Mouse (Mus musculus) neural tube, embryonic 15.5 days (tissue): ENCODE results near the gene Sfxn5. TPM values are rescaled to one million over a fixed set of nuclear protein-coding genes. Genes with fewer than 3 reads are reported as not detected.
A peak's percentile ranks its signal among the peaks of the same experiment; 100 is the strongest.

Source experiments
- ATAC-seq: fragments of 200-750 bp; cut with Nextera tagmentation; 2 replicates; pipeline ENCODE4 v1.8.0; 2017; ENCODE audit warnings: mild to moderate bottlenecking, moderate TSS enrichment, moderate library complexity; ENCODE audit not compliant: low FRiP score
- H3K27ac ChIP-seq: fragments of 300-500 bp; sonication (generic); replicated peaks from 2 replicates; pipeline ENCODE4 v1.5.1; 2015; ENCODE audit warnings: mild to moderate bottlenecking, inconsistent platforms
- H3K27me3 ChIP-seq: fragments of 300-500 bp; sonication (generic); replicated peaks from 2 replicates; pipeline ENCODE4 v1.6.1; 2015; ENCODE audit warnings: inconsistent platforms
- H3K36me3 ChIP-seq: fragments of 300-500 bp; sonication (generic); 2 replicates; pipeline ENCODE4 v1.6.1; 2015; ENCODE audit warnings: inconsistent platforms
- H3K4me1 ChIP-seq: fragments of 300-500 bp; sonication (generic); 2 replicates; pipeline ENCODE4 v1.6.1; 2015; ENCODE audit warnings: inconsistent platforms
- H3K4me2 ChIP-seq: fragments of 300-500 bp; sonication (generic); 2 replicates; pipeline ENCODE4 v1.6.1; 2015; ENCODE audit warnings: inconsistent platforms, mild to moderate bottlenecking, moderate library complexity
- H3K4me3 ChIP-seq: fragments of 300-500 bp; sonication (generic); replicated peaks from 2 replicates; pipeline ENCODE4 v1.5.1; 2015; ENCODE audit warnings: mild to moderate bottlenecking, inconsistent platforms
- H3K9ac ChIP-seq: fragments of 300-500 bp; sonication (generic); replicated peaks from 2 replicates; pipeline ENCODE4 v1.6.1; 2015; ENCODE audit warnings: mild to moderate bottlenecking, inconsistent platforms
- H3K9me3 ChIP-seq: fragments of 300-500 bp; sonication (generic); replicated peaks from 2 replicates; pipeline ENCODE4 v1.6.1; 2016; ENCODE audit warnings: inconsistent platforms
- whole genome bisulfite sequencing: fragments of 180-500 bp; shearing (Covaris S2); methylation state at CpG from one replicate; pipeline ENCODE4 v1.1.7; 2015; ENCODE audit warnings: mixed read lengths; 5-methylcytosine and 5-hydroxymethylcytosine counted together
- polyA plus RNA-seq: library from polyadenylated mRNA; unstranded; fragments of >200 nt; fragmentation: Nextera tagmentation; extraction: Ambion mirVana; gene quantifications from 2 replicates; pipeline ENCODE4 v1.2.1, GENCODE M21; 2015

Sfxn5 gene
- polyA plus RNA-seq, 1 experiment from 2014 or later, result 39.3 TPM

GRCm38 (mm10) chr6:85331736-85332135, 1.5 kb downstream of the Sfxn5 start:
- H3K27ac ChIP-seq, result 0 out of 2 replicates have a peak overlapping the region, but pooled peaks have one; percentile 10
- 15% methylated on average over 8 of the region's 8 CpGs for WGBS
- H3K27me3 ChIP-seq, result peaks cover 5% of the 10 kb centered on the region; the same call in 1 of the 2 replicates
- ATAC-seq, result no peak
- peak overlapping the region; percentile 79 for H3K4me3 ChIP-seq
- H3K9me3 ChIP-seq, result no peaks in the 10 kb centered on the region
- H3K9ac ChIP-seq, result no peak overlapping the region
- H3K36me3 ChIP-seq, result peaks cover 3% of the 10 kb centered on the region
- H3K4me1 ChIP-seq, result peaks cover 22% of the 10 kb centered on the region
- peak overlapping the region; percentile 98 for H3K4me2 ChIP-seq

- Histone ChIP-seq H3K36me3 (no peaks in the 10 kb centered on the region), H3K4me2 (peak overlapping the region; percentile 98), H3K9me3 (no peaks in the 10 kb centered on the region), H3K27me3 (peaks cover 5% of the 10 kb centered on the region; the same call in 1 of the 2 replicates), H3K27ac (no peak overlapping the region), H3K4me3 (no peak overlapping the region; the same call in 1 of the 2 replicates), H3K9ac (no peak overlapping the region; the same call in 1 of the 2 replicates), H3K4me1 (peaks cover 22% of the 10 kb centered on the region)
- no peak for ATAC-seq
- WGBS, result 49% methylated on average over 6 of the region's 6 CpGs
These were observed 1.9 kb downstream of the Sfxn5 start for GRCm38 (mm10) chr6:85331221-85331735.

- H3K9me3 ChIP-seq, result no peaks in the 10 kb centered on the region
- no peak overlapping the region for H3K4me3 ChIP-seq
- no peak overlapping the region for H3K9ac ChIP-seq
- H3K36me3 ChIP-seq, result no peaks in the 10 kb centered on the region
- H3K27ac ChIP-seq, result no peak overlapping the region
- peaks cover 5% of the 10 kb centered on the region; the same call in 1 of the 2 replicates for H3K27me3 ChIP-seq
- H3K4me1 ChIP-seq, result peaks cover 22% of the 10 kb centered on the region
- ATAC-seq, result no peak
- no peak overlapping the region for H3K4me2 ChIP-seq
- 92% methylated on average over 4 of the region's 4 CpGs for WGBS
These were observed 3.5 kb downstream of the Sfxn5 start for GRCm38 (mm10) chr6:85329666-85330185.

- no peaks in the 10 kb centered on the region for H3K36me3 ChIP-seq
- H3K9ac ChIP-seq, result no peak overlapping the region
- H3K9me3 ChIP-seq, result no peaks in the 10 kb centered on the region
- WGBS, result 86% methylated on average over 4 of the region's 4 CpGs
- H3K27ac ChIP-seq, result no peak overlapping the region
- H3K27me3 ChIP-seq, result peaks cover 5% of the 10 kb centered on the region; the same call in 1 of the 2 replicates
- ATAC-seq, result no peak
- H3K4me1 ChIP-seq, result peaks cover 8% of the 10 kb centered on the region
- no peak overlapping the region for H3K4me3 ChIP-seq
- H3K4me2 ChIP-seq, result no peak overlapping the region
These were observed 6.7 kb downstream of the Sfxn5 start for GRCm38 (mm10) chr6:85326564-85326963.

- H3K27me3 ChIP-seq, result no peaks in the 10 kb centered on the region
- 43% methylated on average over 2 of the region's 2 CpGs for WGBS
These were observed 8.1 kb downstream of the Sfxn5 start for GRCm38 (mm10) chr6:85325109-85325508.

GRCm38 (mm10) chr6:85320445-85320866, 12.8 kb downstream of the Sfxn5 start:
- peak; percentile 92 for ATAC-seq
- 36% methylated on average over 6 of the region's 6 CpGs for WGBS

More at GRCm38 (mm10) chr6:85325109-85325508, 8.1 kb downstream of the Sfxn5 start:
- no peaks in the 10 kb centered on the region for H3K36me3 ChIP-seq
- ATAC-seq, result no peak
- no peaks in the 10 kb centered on the region for H3K4me1 ChIP-seq
- no peak overlapping the region for H3K27ac ChIP-seq
- no peak overlapping the region for H3K4me3 ChIP-seq
- no peak overlapping the region for H3K4me2 ChIP-seq
- no peak overlapping the region for H3K9ac ChIP-seq
- H3K9me3 ChIP-seq, result no peaks in the 10 kb centered on the region

GRCm38 (mm10) chr6:85316211-85316610, 17.0 kb downstream of the Sfxn5 start:
- Histone ChIP-seq H3K4me1 (peaks cover 8% of the 10 kb centered on the region), H3K27ac (no peak overlapping the region), H3K9me3 (no peaks in the 10 kb centered on the region), H3K4me3 (no peak overlapping the region), H3K4me2 (no peak overlapping the region), H3K27me3 (no peaks in the 10 kb centered on the region), H3K36me3 (peaks cover 3% of the 10 kb centered on the region; the same call in 1 of the 2 replicates), H3K9ac (no peak overlapping the region)
- WGBS, result 90% methylated on average over 2 of the region's 2 CpGs
- ATAC-seq, result no peak

More at GRCm38 (mm10) chr6:85320445-85320866, 12.8 kb downstream of the Sfxn5 start:
- Histone ChIP-seq H3K9ac (no peak overlapping the region), H3K4me3 (no peak overlapping the region), H3K9me3 (no peaks in the 10 kb centered on the region), H3K36me3 (peaks cover 3% of the 10 kb centered on the region; the same call in 1 of the 2 replicates), H3K4me1 (no peaks in the 10 kb centered on the region), H3K27ac (peak overlapping the region; percentile 76), H3K27me3 (no peaks in the 10 kb centered on the region), H3K4me2 (no peak overlapping the region)

GRCm38 (mm10) chr6:85314064-85314798, 19.0 kb downstream of the Sfxn5 start:
- Histone ChIP-seq H3K9me3 (no peaks in the 10 kb centered on the region), H3K9ac (no peak overlapping the region), H3K4me2 (peak overlapping the region; percentile 19), H3K4me3 (no peak overlapping the region), H3K4me1 (peaks cover 8% of the 10 kb centered on the region), H3K36me3 (peaks cover 3% of the 10 kb centered on the region; the same call in 1 of the 2 replicates), H3K27ac (peak overlapping the region; percentile 73), H3K27me3 (no peaks in the 10 kb centered on the region)
- 19% methylated on average over 9 of the region's 9 CpGs for WGBS
- ATAC-seq, result peak; percentile 66; the same call in 1 of the 2 replicates

- 57% methylated on average over 4 of the region's 4 CpGs for WGBS
- H3K4me1 ChIP-seq, result peaks cover 5% of the 10 kb centered on the region
- no peak overlapping the region for H3K4me3 ChIP-seq
- H3K27me3 ChIP-seq, result no peaks in the 10 kb centered on the region
- H3K36me3 ChIP-seq, result no peaks in the 10 kb centered on the region
- H3K9me3 ChIP-seq, result no peaks in the 10 kb centered on the region
- H3K27ac ChIP-seq, result no peak overlapping the region
- no peak overlapping the region for H3K9ac ChIP-seq
- no peak overlapping the region for H3K4me2 ChIP-seq
- ATAC-seq, result no peak
These were observed 25.3 kb downstream of the Sfxn5 start for GRCm38 (mm10) chr6:85307894-85308293.

GRCm38 (mm10) chr6:85306375-85306774, 26.8 kb downstream of the Sfxn5 start:
- WGBS, result 88% methylated on average over 3 of the region's 3 CpGs
- Histone ChIP-seq H3K9me3 (no peaks in the 10 kb centered on the region), H3K4me3 (no peak overlapping the region), H3K4me1 (peaks cover 16% of the 10 kb centered on the region), H3K4me2 (no peak overlapping the region), H3K9ac (no peak overlapping the region), H3K36me3 (no peaks in the 10 kb centered on the region), H3K27ac (no peak overlapping the region), H3K27me3 (no peaks in the 10 kb centered on the region)
- no peak for ATAC-seq

- H3K4me1 ChIP-seq, result peaks cover 16% of the 10 kb centered on the region
- no peaks in the 10 kb centered on the region for H3K27me3 ChIP-seq
- no peaks in the 10 kb centered on the region for H3K9me3 ChIP-seq
- H3K27ac ChIP-seq, result no peak overlapping the region
- H3K36me3 ChIP-seq, result no peaks in the 10 kb centered on the region
- H3K4me3 ChIP-seq, result no peak overlapping the region
- ATAC-seq, result no peak
- no peak overlapping the region for H3K9ac ChIP-seq
- no peak overlapping the region for H3K4me2 ChIP-seq
These were observed 27.4 kb downstream of the Sfxn5 start for GRCm38 (mm10) chr6:85305826-85306225.

GRCm38 (mm10) chr6:85304966-85305365, 28.3 kb downstream of the Sfxn5 start:
- Histone ChIP-seq H3K9me3 (no peaks in the 10 kb centered on the region), H3K27me3 (no peaks in the 10 kb centered on the region), H3K36me3 (no peaks in the 10 kb centered on the region), H3K4me2 (no peak overlapping the region), H3K4me1 (peaks cover 16% of the 10 kb centered on the region), H3K9ac (no peak overlapping the region), H3K27ac (no peak overlapping the region), H3K4me3 (no peak overlapping the region)
- no peak for ATAC-seq
- 76% methylated on average over 5 of the region's 5 CpGs for WGBS
